Mouse (Mus musculus) adrenal gland, postnatal 36 days (tissue): ENCODE results near the gene Clybl. TPM values are rescaled to one million over a fixed set of nuclear protein-coding genes. Genes with fewer than 3 reads are reported as not detected.

Experiments
- DNase-seq, 2 experiments: peaks; one replicate each; pipeline ENCODE4 v3.0.0; 2021; ENCODE audit warnings: mixed read lengths in 1 of 2
- total RNA-seq, 2 experiments: library from RNA; stranded (reverse); gene quantifications; 2 replicates each; pipeline ENCODE4 v1.2.3; 2021

Gene Clybl
- total RNA-seq, 2 experiments from 2014 or later: 82.2 to 85.6 TPM

DNA sequence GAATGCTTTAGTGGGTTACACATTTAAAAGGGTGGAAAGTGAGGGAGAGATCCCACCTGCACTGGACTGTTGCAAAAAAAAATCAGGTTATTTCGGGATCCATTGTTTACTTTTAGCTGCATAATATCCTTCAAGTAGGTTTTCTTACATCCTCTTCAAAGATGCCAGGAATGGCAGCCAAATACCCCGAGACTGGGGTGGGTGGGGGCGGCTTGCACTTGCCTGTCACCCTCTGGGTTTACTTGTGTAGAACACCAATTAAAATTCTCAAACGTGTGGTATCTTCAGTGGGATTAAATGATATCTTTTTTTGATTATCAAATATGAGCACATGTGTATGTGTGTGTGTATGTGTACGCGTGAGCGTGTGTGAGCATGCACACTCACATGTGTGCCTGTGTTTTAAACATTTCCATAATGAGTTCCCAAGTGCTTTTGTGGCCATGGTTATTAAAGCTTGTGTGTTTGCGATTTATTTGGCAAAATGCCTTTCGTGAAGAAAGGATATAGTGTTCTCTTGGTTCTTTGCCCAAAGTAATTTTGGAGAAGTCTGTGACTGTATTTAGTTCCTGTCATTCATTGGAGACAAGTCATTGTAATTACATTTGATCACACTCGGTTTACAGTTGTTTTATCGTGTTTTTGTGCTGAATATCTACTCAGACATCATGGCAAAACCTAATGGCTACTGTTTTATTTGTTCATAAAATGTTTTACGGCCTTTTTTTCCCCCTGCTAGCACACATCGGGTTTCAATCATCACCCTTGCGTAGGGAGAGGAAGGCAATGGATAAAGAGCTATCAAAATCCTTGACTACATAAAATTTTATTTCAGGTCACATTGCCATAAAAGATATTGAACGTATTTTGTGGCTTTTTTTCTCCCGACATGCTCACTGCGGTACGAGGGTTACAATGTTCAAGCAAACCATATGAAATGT lies 65.7 kb downstream of the Clybl start:
- no peak for DNase-seq

- DNase-seq: peak; percentile 4 to 8
Measured at GRCm38 (mm10) chr14:122249123-122249522, 67.6 kb downstream of the Clybl start.

DNA sequence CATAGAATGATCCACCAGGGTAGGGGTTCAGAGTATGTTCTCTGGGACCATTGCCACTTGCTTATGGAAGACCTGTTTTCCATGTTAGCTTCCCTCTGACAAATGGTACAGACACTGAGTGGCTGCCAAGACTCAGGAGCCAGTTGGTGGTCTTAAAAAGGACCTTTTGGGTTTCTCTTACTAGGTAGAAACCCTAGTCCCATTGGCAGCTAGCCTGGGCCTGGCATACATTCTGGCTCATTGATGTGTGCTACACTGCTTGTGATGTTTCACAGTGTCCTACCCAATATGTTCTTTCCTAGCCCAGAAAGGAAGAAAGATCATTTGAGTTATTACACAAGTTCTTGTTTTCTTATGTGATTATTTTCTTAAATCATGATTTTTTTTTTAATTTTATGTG lies 69.8 kb downstream of the Clybl start:
- DNase-seq: no peak

- DNase-seq: no peak
Measured at GRCm38 (mm10) chr14:122255562-122256260, 74.2 kb downstream of the Clybl start.

- no peak for DNase-seq
Measured at GRCm38 (mm10) chr14:122256261-122256634, 74.7 kb downstream of the Clybl start.

DNA sequence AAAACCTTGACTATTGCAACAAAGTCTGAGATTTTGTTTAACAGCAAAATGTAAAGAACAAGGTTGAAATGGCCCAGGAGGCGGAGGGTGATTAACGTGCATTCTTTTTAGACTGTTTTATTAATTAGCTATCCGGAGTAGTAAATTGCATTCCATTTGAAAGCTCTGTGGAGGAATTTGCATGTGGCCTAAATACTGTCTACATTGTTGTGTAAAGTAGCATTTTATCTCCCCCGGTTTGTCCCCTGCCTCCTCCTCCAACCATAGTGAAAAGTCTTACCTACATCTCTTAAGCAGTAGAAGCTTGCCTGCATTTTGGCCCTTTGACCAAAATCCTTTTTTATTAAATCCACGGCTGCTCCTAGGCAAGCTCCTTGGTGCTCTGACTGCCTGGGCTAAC lies 76.8 kb downstream of the Clybl start:
- DNase-seq: no peak

DNA sequence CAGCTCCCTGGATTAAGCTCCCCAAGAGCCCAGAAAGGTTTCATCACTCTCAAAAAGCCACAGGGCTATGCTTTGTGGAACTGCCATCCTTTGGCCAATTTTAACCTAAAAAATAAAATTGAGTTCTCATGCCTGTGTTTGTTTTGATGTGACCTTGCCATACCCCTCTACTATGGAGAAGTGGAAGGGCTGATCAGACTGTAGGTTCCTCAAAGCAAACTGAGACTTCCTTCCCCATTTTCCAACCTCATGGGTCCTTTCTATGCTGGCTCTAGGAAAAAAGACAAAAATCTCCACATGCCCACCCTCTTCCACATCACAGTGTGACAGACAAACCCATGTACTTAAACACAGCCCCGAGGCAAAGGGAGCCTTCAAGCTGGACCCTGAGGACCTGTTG lies 79.7 kb downstream of the Clybl start:
- no peak for DNase-seq

DNA sequence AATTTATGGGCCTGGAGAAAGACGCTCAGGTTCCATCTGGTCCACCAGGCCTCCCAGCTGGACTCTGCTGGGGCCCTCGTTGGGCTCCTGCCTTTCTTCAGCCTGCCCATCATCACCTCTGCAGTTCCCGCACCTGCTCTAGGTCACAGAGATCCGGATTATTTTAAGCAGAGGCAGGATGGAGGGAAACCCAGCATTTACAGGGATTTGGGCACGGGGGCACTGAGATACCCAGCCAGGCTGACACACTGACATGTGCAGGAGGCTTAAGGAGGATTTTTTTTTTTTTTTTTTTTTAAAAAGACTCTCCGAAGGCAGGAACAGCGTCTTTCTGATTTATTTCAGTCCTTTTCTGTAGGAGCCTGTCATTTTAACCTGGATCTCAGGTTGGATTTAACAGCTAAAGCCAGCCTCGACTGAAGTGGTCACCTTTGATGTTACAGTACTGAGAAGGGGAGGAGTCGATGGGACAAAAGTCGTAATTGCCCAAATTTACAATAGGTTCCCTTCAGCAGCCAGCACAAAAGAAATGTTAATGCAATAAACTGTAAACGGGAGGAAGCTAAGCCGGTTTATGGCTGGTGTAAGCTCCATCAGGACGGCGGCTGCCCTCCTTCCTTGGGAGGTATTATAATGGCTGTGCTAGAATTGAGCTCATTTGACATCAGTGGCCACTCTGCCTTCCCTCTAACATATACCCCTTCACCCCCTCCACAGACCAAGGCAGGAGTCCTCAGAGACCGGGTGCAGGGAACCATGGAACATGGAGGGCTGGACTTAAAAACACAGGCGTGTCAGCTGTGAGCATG lies 81.6 kb downstream of the Clybl start:
- no peak for DNase-seq

DNA sequence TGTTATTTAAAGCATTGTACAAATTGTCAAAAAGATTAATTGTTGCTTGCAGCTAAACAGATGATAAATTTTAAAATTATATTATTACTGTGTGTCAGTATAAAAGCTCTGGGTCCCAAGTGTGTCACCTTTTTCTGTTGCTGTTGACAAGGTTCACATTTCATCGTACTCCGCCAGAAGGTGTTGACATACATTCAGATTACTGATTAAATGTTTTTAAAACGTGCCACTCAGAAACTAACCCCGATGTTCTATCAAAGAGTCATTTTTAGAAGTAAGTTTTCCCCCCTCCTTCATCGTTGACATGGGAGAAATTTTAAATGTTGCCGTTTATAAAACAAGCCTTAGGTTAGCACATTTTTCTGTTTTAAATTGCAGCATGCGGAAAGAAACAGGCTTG lies 83.7 kb downstream of the Clybl start:
- DNase-seq: no peak

GRCm38 (mm10) chr14:122267590-122267989 lies 86.1 kb downstream of the Clybl start:
- DNase-seq: no peak

DNA sequence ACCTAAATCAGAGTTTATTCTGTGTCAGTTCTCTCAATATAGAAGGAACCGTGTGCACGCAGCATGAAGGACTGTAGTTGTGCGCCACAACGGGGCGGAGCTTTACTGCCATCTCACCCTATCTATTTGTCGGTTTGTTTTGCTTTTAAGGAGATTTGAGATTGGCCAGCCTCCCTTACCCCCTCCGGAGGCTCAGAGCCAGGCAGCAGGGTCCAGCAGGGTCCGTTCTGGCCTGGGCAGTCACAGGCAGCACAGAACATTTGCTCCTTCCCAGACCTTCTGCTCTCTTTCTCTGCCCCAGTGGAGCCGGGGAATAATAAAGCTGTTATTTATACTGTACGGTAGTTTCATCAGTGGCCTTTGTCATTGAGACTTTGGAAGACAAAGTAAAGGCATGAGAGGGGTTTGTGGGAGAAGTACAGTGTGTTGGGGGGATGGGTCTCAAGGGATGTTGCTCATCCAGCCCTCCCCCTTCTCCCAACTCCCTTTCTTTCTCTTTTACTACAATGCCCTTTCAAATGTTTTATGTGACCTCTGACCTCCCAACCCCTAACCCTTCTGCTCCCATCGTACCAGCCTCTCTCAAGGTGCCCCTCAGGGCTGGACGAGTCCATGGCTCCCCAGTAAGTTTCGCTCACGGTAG lies 89.7 kb downstream of the Clybl start:
- DNase-seq: no peak

- DNase-seq: no peak
Measured at GRCm38 (mm10) chr14:122277142-122277541, 95.6 kb downstream of the Clybl start.

DNA sequence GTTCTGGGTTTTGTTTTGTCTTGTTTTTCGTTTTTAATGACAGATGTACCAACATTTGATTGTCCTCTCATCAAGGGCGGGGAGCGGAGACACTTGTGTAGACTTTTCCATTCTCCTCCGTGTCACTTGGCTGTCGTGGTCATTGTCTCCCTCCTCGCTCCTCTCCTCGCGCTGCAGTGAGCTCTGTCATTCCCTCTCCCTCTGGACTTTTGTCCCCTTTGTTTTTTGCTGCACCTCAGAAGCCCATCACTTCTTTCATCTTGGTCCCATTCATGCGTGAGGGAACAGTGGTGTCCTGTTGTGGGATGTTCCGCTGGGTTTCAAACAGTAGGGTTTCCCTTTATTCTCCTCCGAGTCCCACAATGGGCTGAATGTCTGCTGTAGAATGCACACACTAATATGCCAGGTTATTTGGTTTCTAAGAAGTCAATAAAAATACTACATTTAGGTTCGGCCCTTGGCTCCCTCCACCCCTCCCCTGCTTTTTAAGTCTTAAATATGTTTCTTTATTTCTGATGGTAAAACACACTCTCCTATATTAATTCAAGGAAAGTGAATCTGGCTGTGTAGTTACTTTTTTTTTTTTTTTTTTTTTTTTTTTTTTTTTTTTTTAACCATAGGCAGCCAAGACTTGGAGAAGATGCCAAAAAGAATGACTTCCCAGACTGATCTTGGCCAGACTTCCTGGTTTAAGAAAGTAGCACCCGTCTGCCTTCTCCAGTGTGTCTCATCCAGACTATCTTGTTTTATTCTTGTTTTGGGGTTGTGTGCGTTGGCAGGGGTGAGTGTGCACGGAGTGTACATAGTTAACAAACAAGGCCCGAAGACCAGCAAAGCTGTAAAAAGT lies 98.2 kb downstream of the Clybl start:
- no peak for DNase-seq

GRCm38 (mm10) chr14:122280309-122281071 lies 99.0 kb downstream of the Clybl start:
- no peak for DNase-seq

DNA sequence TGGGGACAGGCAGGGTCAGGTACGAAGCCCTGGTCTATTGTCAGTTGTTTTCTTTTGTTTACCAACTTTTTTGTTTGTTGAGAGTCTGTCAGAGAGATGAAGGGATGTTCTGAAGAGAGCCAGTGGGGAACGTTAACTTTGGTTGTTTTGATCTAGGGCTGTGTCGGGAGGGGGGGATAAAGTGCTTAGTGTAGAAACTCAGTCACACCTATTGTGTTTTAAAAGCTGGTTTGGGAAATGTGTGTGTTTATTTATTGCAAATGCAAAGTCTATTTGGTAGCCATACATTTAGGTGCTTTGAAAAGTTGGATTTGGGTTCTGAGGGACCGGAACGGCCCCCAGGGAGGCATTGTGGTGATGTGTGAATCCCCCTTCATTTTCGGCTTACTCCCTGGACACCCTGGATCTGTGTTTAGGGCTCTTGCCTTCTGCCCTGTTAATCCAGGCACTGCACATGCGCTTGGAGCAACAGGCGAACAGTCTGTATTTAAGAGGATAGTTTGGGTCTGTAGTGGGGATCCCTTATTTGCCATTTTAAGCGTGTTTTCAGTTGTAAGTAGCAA lies 99.6 kb downstream of the Clybl start:
- no peak for DNase-seq

GRCm38 (mm10) chr14:122283959-122284358 lies 102.5 kb downstream of the Clybl start:
- DNase-seq: no peak

GRCm38 (mm10) chr14:122296399-122296798 lies 114.9 kb downstream of the Clybl start:
- no peak for DNase-seq

DNA sequence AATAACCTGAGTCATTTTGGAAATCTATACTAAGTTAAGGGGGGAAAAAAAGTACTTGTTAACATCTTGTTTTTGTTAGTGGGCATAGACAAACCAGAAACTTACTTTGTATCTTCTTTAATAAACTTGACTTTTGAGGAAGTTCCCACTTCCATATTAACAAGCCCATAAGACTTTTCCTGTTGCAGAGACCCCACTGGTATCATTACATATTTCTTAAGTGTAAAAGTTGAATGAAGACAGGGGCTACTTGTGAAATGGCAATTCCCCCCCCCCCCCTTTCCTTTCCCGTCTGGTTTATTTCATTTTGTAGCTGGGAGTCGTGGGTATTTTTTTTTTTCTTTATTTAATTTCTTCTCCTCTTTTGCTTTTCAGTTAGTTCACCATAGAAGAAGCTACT lies 115.4 kb downstream of the Clybl start:
- DNase-seq: no peak

- DNase-seq: no peak
Measured at GRCm38 (mm10) chr14:122297386-122298109, 116.0 kb downstream of the Clybl start.
